Mouse (Mus musculus) urinary bladder, postnatal 0 days (tissue): ENCODE measurements around the gene Tgif1. TPM values are rescaled to one million over a fixed set of nuclear protein-coding genes. Genes with fewer than 3 reads are reported as not detected.

ENCODE experiments used
- microRNA counts: library from miRNA; unstranded; fragments of <30 nt; microRNA quantifications from one replicate; lab custom pipeline; 2016
- microRNA-seq: library from miRNA; unstranded; fragments of <30 nt; microRNA quantifications from one replicate; pipeline ENCODE4, GENCODE M21; 2016
- polyA plus RNA-seq: library from polyadenylated mRNA; unstranded; fragments of >200 nt; fragmentation: Nextera tagmentation; extraction: Ambion mirVana; gene quantifications from 2 replicates; pipeline ENCODE4 v1.2.1, GENCODE M21; 2015

The Tgif1 gene
- polyA plus RNA-seq = 50.3 and 50.7 TPM in 2 replicates

GRCm38 (mm10) chr17:70853436-70853905 is at the start of gene Tgif1:
TSS of gene Tgif1 (minus strand) at chr17:70853546.

MicroRNAs within 50 kb of the gene (microRNA counts, 519-probe panel; counts per million panel counts)
- microRNA mmu-miR-1195 (lab: Ali Mortazavi, UCI) = not detected

Small RNAs within 50 kb of the gene (microRNA-seq; reads per million reads assigned to microRNA genes)
- not detected for gene Mir1195

Other genes with a start within 250 kb of the Tgif1 start
- gene Myom1, start 149.1 kb upstream of the Tgif1 start, polyA plus RNA-seq = 39.2 and 48.0 TPM in 2 replicates
- gene Myl12a, start 149.3 kb upstream of the Tgif1 start, polyA plus RNA-seq = 690 and 822 TPM in 2 replicates